Mouse (Mus musculus): ENCODE measurements at regions not wholly inside any gene's neighbourhood (a gene's known extent, or its start where the extent isn't known, plus 50 kb on each side); places are given as distances from the start of the nearest gene placed in this dataset.

- Histone ChIP-seq H3K9me3 (replicated peaks; ENCODE audit: control insufficient read depth, low read length, poor library complexity, severe bottlenecking) (no peaks in the 10 kb centered on the region), H3K27me3 (ENCODE audit: control insufficient read depth, insufficient read depth, low read depth, low read length) (no peaks in the 10 kb centered on the region), H3K9ac (ENCODE audit: low read depth, low read length) (no peak overlapping the region), H3K4me1 (ENCODE audit: control insufficient read depth, insufficient read depth, low read length) (peaks cover 9% of the 10 kb centered on the region), H3K4me3 (ENCODE audit: low read depth, low read length) (peak overlapping the region; percentile 4; the same call in 1 of the 2 replicates), H3K27ac (ENCODE audit: low read length) (no peak overlapping the region), H3K36me3 (ENCODE audit: control insufficient read depth, insufficient read depth, low read length) (no peaks in the 10 kb centered on the region), H3K4me2 (ENCODE audit: low read length) (peak overlapping the region; percentile 38)
- ATAC-seq, result peak; percentile 80
- 2% methylated on average over 11 of the region's 11 CpGs for WGBS
Observed at GRCm38 (mm10) chr7:71960453-71961230, 345.8 kb downstream of the Mctp2 start.

- 91% methylated on average over 6 of the region's 6 CpGs for WGBS
- Histone ChIP-seq H3K4me2 (ENCODE audit: low read length) (no peak overlapping the region), H3K9ac (ENCODE audit: low read depth, low read length) (no peak overlapping the region), H3K36me3 (ENCODE audit: control insufficient read depth, insufficient read depth, low read length) (no peaks in the 10 kb centered on the region), H3K4me1 (ENCODE audit: control insufficient read depth, insufficient read depth, low read length) (peaks cover 16% of the 10 kb centered on the region), H3K27me3 (ENCODE audit: control insufficient read depth, insufficient read depth, low read depth, low read length) (no peaks in the 10 kb centered on the region), H3K9me3 (replicated peaks; ENCODE audit: control insufficient read depth, low read length, poor library complexity, severe bottlenecking) (no peaks in the 10 kb centered on the region), H3K4me3 (ENCODE audit: low read depth, low read length) (no peak overlapping the region), H3K27ac (ENCODE audit: low read length) (no peak overlapping the region)
- no peak for ATAC-seq
Observed at GRCm38 (mm10) chr7:71946548-71946947, 359.9 kb downstream of the Mctp2 start.

GRCm38 (mm10) chr7:71943078-71944042 is 363.0 kb downstream of the Mctp2 start:
- 28% methylated on average over 16 of the region's 16 CpGs for WGBS
- Histone ChIP-seq H3K36me3 (ENCODE audit: control insufficient read depth, insufficient read depth, low read length) (no peaks in the 10 kb centered on the region), H3K27ac (ENCODE audit: low read length) (peak overlapping the region; percentile 14; the same call in 1 of the 2 replicates), H3K4me1 (ENCODE audit: control insufficient read depth, insufficient read depth, low read length) (peaks cover 16% of the 10 kb centered on the region), H3K9ac (ENCODE audit: low read depth, low read length) (0 out of 2 replicates have a peak overlapping the region, but pooled peaks have one; percentile 22), H3K27me3 (ENCODE audit: control insufficient read depth, insufficient read depth, low read depth, low read length) (no peaks in the 10 kb centered on the region), H3K4me3 (ENCODE audit: low read depth, low read length) (no peak overlapping the region), H3K4me2 (ENCODE audit: low read length) (peak overlapping the region; percentile 28; the same call in 1 of the 2 replicates), H3K9me3 (replicated peaks; ENCODE audit: control insufficient read depth, low read length, poor library complexity, severe bottlenecking) (no peaks in the 10 kb centered on the region)
- peak; percentile 72 for ATAC-seq

GRCm38 (mm10) chr7:71937731-71938130 is 368.7 kb downstream of the Mctp2 start:
- Histone ChIP-seq H3K4me1 (ENCODE audit: control insufficient read depth, insufficient read depth, low read length) (peaks cover 10% of the 10 kb centered on the region), H3K27ac (ENCODE audit: low read length) (no peak overlapping the region), H3K4me3 (ENCODE audit: low read depth, low read length) (no peak overlapping the region), H3K9ac (ENCODE audit: low read depth, low read length) (no peak overlapping the region), H3K4me2 (ENCODE audit: low read length) (no peak overlapping the region), H3K27me3 (ENCODE audit: control insufficient read depth, insufficient read depth, low read depth, low read length) (no peaks in the 10 kb centered on the region), H3K9me3 (replicated peaks; ENCODE audit: control insufficient read depth, low read length, poor library complexity, severe bottlenecking) (no peaks in the 10 kb centered on the region), H3K36me3 (ENCODE audit: control insufficient read depth, insufficient read depth, low read length) (no peaks in the 10 kb centered on the region)
- 74% methylated on average over 3 of the region's 3 CpGs for WGBS
- ATAC-seq, result no peak

- WGBS, result 76% methylated on average over 4 of the region's 4 CpGs
- no peaks in the 10 kb centered on the region for H3K9me3 ChIP-seq (replicated peaks; ENCODE audit: control insufficient read depth, low read length, poor library complexity, severe bottlenecking)
- no peak overlapping the region for H3K27ac ChIP-seq (ENCODE audit: low read length)
- H3K4me2 ChIP-seq (ENCODE audit: low read length), result no peak overlapping the region
- ATAC-seq, result no peak
- no peaks in the 10 kb centered on the region for H3K27me3 ChIP-seq (ENCODE audit: control insufficient read depth, insufficient read depth, low read depth, low read length)
- no peak overlapping the region for H3K9ac ChIP-seq (ENCODE audit: low read depth, low read length)
- H3K4me3 ChIP-seq (ENCODE audit: low read depth, low read length), result no peak overlapping the region
- no peaks in the 10 kb centered on the region; the same call in 1 of the 2 replicates for H3K4me1 ChIP-seq (ENCODE audit: control insufficient read depth, insufficient read depth, low read length)
- H3K36me3 ChIP-seq (ENCODE audit: control insufficient read depth, insufficient read depth, low read length), result no peaks in the 10 kb centered on the region
Observed at GRCm38 (mm10) chr7:71936690-71937089, 369.7 kb downstream of the Mctp2 start.

Measured in midbrain, embryonic 16.5 days (tissue).